Mouse (Mus musculus) lung, adult 2 months (tissue): ENCODE measurements around the gene Speer4b.

ENCODE experiments used
- CTCF ChIP-seq: fragments of 200-500 bp; IDR thresholded peaks from 2 replicates; pipeline ENCODE4 v1.5.1; 2011; ENCODE audit warnings: mild to moderate bottlenecking, low read length, control low read depth; ENCODE audit not compliant: insufficient read depth
- POLR2A ChIP-seq: fragments of 200-500 bp; IDR thresholded peaks from 2 replicates; pipeline ENCODE4 v1.6.1; 2011; ENCODE audit warnings: low read depth, mild to moderate bottlenecking, control low read depth, low read length, borderline replicate concordance; ENCODE audit errors: extremely low read depth

GRCm38 (mm10) chr5:27549291-27549690, 48.1 kb upstream of the Speer4b start:
- TF ChIP-seq CTCF (no peak), POLR2A (no peak)
